Mouse (Mus musculus): ENCODE measurements around the gene Lrrc49.

The Lrrc49 gene

DNA sequence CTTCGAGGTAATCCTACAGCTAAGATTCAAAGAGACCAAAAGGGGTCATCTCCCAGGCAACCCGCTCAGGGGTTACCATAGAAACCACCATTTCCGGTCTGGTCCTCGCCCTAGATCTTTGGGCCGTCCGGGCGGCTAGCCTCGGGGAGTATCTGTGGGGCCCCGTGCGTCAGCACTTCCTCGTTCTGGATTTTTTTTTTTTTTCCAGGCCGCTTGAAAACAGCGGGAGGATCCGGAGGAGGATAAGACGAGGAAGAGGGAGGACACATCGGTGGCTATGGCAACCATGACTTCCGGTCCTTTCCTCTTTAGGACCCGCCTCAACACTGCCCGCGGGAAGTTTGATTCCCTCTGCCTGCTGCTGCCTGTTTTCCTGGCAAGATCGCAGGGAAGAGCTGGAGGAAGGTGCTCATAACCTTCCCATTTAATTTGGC, at the start of gene Lrrc49:
TSS of gene Lrrc49 (minus strand) at position 268 of the 434 bp plus-strand sequence.
- peak; percentile 84 for DNase-seq (ENCODE audit: low read depth)

DNA sequence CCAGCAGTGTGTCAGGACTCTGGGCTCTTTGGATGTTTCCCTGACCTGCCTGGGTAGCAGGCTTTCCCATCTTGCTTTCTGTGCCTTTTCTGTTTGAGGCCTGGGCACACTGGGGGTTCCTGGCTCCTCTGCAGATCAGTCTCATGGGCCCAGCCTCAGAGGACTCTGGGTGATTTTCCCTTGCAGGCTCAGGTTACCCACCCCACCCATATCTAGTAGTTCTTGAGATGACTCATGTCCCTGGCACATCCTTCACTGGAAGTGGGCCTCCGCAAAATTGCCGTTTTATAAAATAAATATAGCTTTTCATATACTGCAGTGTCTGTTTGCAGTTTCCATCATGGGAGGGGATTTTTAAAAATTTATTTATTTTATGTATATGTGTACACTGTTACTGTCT, 46.4 kb upstream of the Lrrc49 start:
- DNase-seq (ENCODE audit: low read depth): peak; percentile 83

DNA sequence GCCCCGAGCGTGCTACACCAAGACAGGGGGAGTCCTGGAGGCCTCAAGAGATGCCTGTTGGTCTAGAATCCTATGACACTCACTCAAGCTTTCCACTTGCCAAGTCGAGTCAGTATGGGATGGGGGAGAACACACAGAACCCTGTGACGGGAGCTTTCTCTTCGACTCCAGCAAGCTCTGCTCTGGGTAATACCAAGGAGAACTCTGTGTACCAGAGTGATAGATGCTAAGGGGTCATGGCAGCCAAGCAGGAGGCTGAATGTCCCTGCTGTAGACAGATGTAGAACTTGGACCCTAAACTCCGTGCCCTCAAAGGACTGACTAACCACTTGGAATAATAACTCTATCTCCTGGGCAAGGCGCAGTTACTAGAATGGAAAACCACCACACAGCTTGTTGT, 37.0 kb upstream of the Lrrc49 start:
- DNase-seq (ENCODE audit: low read depth): no peak

DNA sequence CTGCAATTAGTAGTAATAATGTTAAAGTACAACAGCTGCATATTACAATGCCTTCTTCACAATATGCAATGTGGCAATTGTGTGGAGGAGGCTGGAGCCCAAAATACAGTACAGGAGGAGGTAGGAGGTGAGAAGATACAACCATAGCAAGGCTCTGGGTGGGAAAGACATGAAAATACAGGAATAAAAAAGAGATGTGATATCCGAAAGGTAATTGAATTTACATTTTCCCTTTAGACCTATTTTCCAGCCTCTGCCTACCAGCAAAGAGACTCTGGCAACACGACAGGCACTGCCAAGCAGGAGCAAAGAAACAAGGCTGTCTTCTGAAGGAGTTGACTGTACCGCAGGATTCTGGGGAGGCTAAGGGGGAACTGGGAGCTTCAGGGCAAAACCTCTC, 31.7 kb upstream of the Lrrc49 start:
- DNase-seq (ENCODE audit: low read depth): no peak

DNA sequence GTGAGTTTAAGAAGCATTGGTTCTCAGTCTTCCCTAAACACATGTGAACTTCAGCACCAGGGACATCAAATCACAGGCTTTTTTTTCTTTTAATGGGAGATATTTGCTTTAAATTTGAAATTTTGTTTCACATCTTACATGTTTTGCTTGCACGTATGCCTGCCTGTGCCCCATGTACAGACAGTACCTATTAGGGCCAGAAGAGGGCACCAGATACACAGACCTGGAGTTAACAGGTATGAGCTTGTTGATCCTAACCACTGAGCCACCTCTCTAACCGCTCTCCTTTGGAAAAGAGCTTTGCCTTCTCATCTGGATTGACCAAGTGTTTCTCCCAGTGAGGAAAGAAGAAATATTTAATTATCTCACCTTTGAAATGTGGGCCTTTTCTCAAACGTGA, 30.3 kb upstream of the Lrrc49 start:
- peak; percentile 68 for DNase-seq (ENCODE audit: low read depth)

DNA sequence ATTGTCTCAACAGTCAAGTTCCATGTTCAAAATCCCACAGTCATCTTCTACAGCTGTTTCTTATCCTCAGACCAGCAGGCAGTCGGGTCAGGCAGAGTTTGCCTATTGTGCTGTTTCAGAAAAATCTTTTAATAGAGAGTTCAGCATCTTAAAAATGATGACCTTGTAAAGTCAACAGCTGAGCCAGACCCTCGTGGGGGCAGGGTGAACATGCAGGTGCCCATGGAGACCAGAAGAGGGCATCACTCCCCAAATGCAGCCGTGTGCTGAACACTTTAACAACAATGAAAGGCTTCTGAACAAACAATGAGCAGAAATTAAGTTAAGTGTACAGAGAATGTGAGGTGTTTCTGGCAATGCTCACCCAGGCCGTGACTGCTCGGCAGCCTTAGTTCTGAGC, 27.9 kb upstream of the Lrrc49 start:
- DNase-seq (ENCODE audit: low read depth): no peak

DNA sequence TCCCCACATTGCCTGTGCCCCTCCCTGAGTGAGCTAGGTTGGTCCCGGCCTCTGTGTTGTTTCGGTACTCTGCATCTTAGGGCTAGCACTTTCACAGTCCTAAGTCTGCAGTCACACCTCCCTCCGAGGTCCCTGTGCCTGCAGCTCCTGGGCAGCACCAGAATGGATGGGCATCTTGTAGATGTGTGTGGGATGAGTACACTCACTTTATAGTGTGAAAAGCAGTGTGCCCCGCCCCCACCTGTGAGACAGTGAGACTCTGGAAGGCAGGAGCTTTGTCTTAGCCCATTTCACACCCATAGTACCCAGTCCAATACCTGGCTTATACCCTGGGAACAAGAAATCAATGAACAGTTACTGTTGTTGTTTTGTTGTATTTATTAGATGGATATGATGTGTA, 27.3 kb upstream of the Lrrc49 start:
- no peak for DNase-seq (ENCODE audit: low read depth)

DNA sequence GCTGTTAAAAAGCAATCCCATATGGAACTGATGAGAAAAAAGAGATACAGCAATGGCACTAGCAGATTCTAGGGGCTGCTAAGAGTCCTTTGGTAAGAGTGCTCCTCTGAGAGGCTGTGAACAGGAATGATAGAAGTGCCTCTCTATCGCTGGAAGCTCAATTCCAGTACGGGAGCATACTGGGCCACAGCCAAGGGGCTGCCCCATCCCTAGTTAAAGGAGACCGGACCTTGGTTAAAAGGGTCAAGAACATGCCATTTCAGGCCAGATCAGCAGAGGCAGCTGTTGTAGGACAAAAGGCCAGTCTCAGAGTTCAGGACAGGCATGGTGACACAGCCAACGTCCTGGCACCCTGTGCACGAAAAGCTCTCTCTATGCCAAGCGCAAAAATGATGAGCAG, 26.2 kb upstream of the Lrrc49 start:
- no peak for DNase-seq (ENCODE audit: low read depth)

DNA sequence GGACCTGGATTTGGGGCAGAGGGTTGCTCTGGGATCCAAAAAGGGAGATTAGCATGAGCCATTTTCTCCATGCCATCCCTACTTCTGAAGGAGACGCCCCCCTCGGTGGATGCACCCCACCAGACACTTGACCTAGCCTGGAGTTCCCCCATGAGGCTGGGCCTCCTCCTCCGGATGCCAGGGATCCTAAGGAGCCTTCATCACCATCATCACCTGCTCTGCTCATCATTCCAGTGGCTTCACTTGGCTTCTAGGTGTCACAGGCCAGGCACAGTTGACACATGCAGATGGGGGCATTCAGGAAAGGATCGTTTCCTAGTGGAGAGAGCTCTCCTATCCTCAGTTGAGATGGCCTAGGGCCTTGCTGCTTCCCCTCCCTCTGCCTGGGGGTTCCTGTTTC, 25.7 kb upstream of the Lrrc49 start:
- no peak for DNase-seq (ENCODE audit: low read depth)

DNA sequence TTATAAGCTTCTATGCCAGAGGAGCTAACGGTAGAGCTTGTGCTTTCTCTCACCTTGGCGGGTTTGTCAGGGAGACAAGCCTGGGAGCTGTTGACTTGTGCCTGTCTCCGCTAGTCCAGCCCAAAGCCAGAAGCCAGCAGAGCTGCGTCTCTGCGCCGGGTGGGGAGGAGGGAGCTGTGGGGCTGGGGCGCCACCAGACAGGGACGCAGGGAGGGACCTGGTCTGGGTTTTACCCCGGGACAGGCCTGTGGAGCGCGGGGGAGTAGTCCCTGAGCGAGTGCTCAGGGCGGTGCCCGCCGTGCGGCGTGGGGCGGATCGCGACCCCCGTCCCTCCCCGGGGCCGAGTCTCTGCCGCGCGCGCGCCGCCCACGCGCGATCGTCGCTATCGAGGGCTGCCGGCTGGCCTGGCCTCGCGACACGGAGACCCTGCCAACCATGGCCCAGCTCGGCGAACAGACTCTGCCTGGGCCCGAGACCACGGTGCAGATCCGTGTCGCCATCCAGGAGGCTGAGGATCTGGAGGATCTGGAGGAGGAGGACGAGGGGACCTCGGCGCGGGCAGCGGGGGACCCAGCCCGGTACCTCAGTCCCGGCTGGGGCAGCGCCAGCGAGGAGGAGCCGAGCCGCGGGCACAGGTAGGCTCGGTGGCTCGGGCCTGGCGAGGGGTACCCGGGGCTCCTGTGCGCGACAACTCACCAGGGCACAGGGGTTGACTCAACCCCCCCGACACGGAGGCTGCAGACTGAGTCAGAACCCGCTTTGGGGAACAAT, 25.0 kb upstream of the Lrrc49 start, which contains the start of gene Larp6:
TSS of gene Larp6 (plus strand) at position 219 of the 771 bp plus-strand sequence.
- no peak for DNase-seq (ENCODE audit: low read depth)

DNA sequence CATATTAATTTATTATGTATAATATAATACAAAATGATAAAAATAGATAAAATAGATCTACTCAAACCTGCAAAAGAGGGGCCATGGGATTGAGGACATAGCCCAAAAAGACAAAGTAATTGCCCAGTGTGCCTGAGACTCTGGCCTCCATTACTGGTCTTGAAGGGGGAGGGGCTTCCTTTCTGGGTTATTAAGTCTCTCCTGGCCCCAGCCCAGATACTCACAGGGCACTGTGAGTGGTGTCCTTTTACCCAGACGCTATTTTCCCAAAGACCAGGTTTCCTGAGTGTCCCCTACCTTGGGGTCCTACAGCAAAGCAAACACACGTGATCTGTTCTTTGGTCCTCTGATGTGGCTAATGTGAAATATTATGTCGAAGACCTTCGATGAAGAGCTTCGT, 24.1 kb upstream of the Lrrc49 start:
- no peak for DNase-seq (ENCODE audit: low read depth)

DNA sequence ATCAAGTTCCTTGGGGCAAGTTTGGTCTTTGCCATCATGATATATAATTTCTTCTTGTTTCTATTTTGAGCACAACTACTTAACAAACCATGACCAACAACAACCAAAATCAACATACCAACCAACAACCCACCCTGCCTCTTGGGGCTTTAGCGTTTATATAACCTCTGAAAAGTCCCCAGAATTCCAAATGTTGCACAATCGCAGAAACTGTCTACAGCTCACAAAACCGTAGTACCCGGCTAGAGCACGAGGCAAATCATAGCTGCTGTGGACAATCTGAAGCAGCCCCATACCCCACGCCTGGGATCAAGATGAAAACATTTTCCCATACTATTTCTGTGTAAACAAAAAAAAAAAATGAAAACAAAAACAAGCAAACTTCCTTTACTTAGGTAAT, 21.8 kb upstream of the Lrrc49 start:
- no peak for DNase-seq (ENCODE audit: low read depth)

DNA sequence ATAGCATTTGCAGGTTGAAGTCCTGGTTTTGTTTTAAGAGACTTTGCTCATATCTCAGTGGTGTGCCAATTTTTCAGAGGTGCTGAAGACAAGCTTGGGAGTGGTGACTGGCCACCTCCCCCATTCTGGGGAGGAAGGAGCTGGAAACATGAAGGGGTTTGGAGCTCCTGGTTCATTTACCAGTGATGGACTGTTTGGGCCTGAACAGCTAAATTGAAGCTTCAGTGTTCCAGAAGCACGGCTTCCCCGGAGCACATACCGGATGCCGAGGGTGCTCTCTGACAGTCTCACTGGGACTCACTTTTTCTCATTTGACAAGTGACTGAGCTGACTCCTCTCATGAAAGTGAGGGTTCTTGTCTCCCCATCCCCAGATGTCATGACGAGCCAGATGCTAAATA, 20.6 kb upstream of the Lrrc49 start:
- no peak for DNase-seq (ENCODE audit: low read depth)

DNA sequence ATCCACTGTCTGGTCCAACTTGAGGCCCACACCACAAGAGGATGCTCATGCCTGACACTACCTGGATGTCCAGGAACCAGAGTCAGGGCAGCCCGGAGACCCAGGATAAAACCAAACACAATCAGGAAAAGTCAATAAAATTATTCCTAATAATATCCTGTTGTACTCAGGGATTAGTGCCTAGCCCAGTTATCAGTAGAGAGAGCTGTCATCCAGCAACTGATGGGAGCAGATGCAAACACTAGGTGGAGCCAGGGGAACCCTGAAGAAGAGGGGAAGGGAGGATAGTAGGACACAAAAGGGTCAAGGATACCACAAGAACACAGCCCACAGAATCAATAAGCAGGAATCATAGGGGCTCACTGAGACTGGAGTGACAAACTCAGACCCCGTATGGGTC, 19.6 kb upstream of the Lrrc49 start:
- DNase-seq (ENCODE audit: low read depth): no peak

DNA sequence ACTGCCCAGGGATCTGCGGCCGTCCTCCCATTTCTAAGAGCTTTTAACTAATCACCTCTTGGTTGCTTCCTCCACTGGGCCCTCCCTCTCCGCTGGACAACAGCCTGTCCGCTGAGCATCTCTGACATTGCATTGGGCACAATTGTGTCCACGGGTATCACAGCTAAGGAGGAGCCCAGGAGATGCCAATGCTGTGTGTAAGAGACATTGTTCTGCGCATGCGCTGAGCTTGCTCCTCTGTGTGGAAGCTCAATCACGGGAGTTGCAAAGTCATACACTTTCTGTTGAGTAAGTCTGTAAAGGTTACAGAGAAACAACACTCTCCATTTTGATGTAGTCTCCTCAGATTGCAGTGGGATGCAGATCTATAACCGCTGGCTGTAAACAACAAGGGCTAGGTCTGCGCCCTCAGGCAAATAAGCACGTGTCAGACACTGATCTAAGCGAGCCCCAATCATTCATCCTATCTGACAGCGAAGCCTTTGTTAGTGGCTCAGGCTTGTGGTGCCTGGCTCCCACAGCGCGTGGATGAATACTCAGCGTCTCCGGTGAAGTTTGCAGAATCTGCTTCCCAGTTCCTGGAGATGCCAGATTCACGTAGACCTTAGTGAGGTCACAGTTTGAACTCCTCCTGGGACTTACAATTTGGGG, 11.7 kb upstream of the Lrrc49 start:
- DNase-seq (ENCODE audit: low read depth): no peak

DNA sequence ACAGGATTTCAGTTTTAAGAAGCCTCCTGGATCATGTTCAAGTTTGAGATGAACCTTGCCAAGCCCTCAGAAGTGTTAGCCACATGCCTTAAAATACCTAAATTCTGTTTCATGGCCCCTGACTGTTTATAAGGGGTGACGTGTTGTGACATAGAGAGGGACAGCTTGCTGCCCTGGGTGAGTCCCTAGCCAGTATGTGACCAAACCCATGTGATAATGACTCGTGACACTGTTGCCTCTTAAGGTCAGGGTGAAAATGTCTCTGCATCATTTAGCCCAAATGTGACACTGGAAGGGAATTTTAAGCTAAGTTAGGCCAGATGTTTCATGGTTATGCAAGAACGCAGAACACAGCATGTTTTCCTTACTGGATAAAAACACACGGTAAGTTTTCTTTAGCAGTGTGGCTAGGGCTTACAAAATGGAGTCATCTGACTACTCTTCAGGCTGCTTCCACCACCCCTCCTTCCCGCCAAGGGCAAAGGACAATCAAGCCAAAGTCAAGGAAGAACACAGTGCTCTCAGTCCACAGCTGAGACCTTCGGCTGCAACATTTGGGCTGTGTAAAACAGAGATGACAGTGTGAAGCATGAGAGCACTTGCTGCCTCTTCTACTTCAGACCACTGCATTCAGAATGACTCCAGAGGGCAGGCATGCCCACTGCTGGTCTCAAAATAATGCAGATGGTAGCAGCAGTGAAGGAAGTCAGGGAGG, 8.5 kb upstream of the Lrrc49 start:
- DNase-seq (ENCODE audit: low read depth): no peak

DNA sequence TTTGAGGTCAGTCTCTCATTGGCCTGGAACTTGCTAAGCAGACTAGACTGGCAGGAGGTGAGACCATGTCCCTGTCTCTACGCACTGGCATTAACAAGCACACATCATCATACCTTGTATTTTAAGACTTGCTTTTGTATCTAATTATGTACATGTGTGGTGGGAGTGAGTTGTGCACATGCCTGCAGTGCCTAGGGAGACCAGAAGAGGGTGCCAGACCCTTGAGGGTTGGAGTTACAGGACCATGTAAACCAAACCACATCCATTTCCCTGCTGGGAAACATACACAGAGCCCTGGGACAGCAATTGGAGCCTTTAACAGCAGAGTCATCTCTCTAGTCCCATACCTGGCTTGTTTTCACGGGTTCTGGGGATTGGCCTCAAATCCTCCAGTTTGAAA, 6.0 kb upstream of the Lrrc49 start:
- DNase-seq (ENCODE audit: low read depth): peak; percentile 42

DNA sequence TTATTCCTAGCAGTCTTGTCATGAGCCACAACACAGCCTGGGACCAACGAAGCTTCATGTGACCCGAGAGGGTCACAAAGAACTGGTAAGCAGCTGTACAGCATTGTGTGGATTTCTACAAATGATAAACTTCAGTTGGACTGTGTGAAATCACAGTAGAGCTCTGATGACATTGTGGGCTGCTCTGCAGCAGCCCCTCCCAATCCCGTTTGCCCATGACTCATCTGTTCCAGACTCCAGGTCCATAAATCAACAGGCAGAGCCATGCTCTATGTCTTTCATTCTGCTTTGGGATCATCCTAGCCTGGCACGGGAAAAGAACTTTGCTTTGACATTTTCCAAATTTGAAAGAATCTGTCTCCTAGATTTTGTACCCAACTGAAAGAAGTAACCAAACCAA, 4.7 kb upstream of the Lrrc49 start:
- peak; percentile 24 for DNase-seq (ENCODE audit: low read depth)

DNA sequence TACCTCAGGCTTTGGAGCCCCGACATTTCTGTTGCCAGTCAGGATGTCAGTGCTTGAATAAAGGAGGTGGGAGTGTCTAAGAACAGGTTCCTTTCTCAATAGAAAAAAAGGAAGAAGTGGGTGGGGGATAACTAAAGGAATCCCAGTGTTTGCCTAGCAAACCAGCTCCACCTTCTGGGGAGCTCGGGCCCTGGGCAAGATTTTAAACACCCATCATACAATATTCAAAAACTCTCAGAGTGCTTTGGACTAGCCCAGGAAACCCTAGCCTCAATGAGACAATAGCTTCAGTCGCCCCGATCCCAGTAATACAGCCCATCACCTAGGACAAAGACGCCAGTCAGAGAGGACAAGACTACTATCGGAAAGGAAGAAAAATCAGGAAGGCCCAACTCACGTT, 543 bp downstream of the Lrrc49 start:
- DNase-seq (ENCODE audit: low read depth): peak; percentile 50

DNA sequence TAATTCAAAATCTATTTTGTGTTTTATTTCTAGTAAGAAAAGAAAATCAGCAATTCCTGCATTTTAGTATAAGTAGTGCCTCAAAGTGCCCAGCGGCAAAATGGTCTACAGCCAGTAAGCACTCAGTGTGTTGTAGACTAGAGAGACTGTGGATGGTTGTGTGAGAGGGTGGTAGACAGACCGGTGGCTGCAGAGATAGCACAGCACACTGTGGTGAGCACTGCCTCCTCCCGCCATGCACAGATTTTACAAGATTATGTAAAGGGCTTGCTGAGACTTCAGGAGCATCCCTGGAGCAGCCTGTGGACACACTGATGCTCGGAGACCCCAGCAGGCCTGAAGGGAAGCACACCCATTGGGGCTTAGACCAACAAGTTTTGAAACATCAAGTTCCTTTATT, 5.2 kb downstream of the Lrrc49 start:
- no peak for DNase-seq (ENCODE audit: low read depth)

DNA sequence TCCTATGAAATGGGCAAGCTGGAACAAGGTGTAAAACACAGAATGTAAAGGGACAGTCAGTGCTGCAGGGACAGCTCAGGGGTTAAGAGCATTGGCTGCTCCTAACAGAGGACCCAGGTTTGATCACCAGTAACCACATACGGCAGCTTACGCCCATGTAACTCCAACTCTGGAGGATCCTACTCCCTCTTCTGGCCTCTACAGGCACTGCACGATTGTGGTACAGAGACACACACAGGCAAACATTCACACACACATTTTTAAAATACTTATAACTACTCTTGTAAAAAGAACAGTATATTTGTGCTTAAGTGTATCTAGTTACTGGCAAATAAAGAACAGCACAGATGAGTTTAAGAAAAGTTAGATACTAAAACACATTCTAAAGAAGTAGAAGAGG, 7.0 kb downstream of the Lrrc49 start:
- DNase-seq (ENCODE audit: low read depth): peak; percentile 8

DNA sequence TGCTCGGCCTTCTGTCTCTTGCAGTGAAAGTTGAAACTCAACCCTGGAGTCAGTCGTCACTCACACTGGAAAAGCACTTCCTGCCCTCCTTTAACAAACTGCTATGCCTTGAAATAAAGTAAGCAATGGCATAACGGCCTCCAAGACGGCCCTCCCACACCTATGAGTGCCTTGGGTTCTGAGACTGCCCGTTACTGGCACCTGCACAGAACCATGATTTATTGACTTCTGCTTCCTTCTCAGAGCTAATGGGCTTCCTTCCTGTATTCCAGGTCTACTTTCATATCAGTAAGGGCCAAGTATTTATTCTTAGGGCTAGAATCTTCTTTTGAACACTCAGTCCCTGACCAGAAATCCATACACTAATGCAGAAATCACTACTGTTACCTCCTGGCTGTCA, 9.0 kb downstream of the Lrrc49 start:
- no peak for DNase-seq (ENCODE audit: low read depth)

DNA sequence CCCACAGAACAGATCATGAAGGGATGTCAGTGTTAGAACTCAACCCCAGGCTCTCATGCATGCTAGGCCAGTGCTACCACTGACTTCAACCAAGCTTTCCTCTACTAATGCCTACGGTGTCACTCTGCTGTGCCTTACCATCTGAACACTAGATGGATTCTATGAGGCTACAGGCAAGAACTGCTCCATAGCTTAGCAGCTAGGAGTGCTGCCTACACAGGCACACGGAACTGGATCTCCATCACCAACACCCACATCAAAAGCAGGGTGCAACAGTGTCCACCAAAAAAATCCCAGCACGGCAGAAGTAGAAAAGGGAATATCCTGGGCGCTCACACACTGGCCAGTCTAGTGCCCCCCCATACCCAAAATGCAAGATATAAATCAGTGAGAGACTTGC, 11.5 kb downstream of the Lrrc49 start:
- no peak for DNase-seq (ENCODE audit: low read depth)
